In genomic region chr6:37329901-37330864, GRCm38 (mm10) we compare ENCODE assay signal across 9 mouse cellular contexts. TPM values are rescaled to one million over a fixed set of nuclear protein-coding genes. Genes with fewer than 3 reads are reported as not detected.
DNase-seq lines count a peak whose midpoint lies in the region; ATAC-seq and TF ChIP-seq lines count a peak whose summit lies in the region.
"Had no signal": no experiment of that assay in that cellular context is flagged by ENCODE, and none has a peak within 500 bp of the region (broad histone marks: within the 10 kb centered on the region; RNA-seq: fewer than 3 reads in every experiment).

No protein-coding gene starts in this region.

- intact Hi-C loops in gastrocnemius, postnatal 14 days (cut with DNase I; ENCODE audit: low total_unique reads), result no loop called here

- no peaks in the 10 kb centered on the region for H3K9me3 ChIP-seq in heart, postnatal 0 days (replicated peaks; ENCODE audit: control insufficient read depth, low read length)
- no peaks in the 10 kb centered on the region for H3K9me3 ChIP-seq in midbrain, embryonic 16.5 days (replicated peaks; ENCODE audit: control insufficient read depth, low read length, poor library complexity, severe bottlenecking)

- H3K9ac ChIP-seq in heart, postnatal 0 days (replicated peaks; ENCODE audit: low read depth, low read length), result no peak overlapping the region
- no peak overlapping the region for H3K9ac ChIP-seq in midbrain, embryonic 16.5 days (ENCODE audit: low read depth, low read length)

- no peak for DNase-seq in layer of hippocampus, adult 2 months (ENCODE audit: low spot score in 2 of 2)
- no peak for DNase-seq in layer of hippocampus, postnatal 14 days (ENCODE audit: low spot score in 2 of 2)
- peak; percentile 14 for DNase-seq in embryo, embryonic 11 days
- DNase-seq in heart, postnatal 0 days (ENCODE audit: low spot score), result peak; percentile 70
- DNase-seq in right cerebral cortex, postnatal 36 days (ENCODE audit: low spot score in 2 of 2), result no peak
- DNase-seq in gastrocnemius, postnatal 14 days, result no peak

- TF ChIP-seq EP300 in heart, postnatal 0 days (IDR thresholded peaks at IDR 0.05; ENCODE audit: low read depth), result no peak

- peak; percentile 90 for ATAC-seq in heart, postnatal 0 days (ENCODE audit: insufficient read depth, low read depth)
- ATAC-seq in midbrain, embryonic 16.5 days, result peak; percentile 69
- no peak for ATAC-seq in megakaryocyte-erythroid progenitor cell, adult 5-6 weeks (replicated peaks; ENCODE audit: low FRiP score, low TSS enrichment, poor library complexity, severe bottlenecking)
- ATAC-seq: Patski had no signal

- H3K27ac ChIP-seq in layer of hippocampus, adult 2 months, result peak overlapping the region; percentile 32; the same call in 1 of the 2 replicates
- H3K27ac ChIP-seq in heart, postnatal 0 days (ENCODE audit: low read depth), result peak overlapping the region; percentile 88
- peak overlapping the region; percentile 47; the same call in 1 of the 2 replicates for H3K27ac ChIP-seq in midbrain, embryonic 16.5 days (ENCODE audit: low read length)

- H3K4me1 ChIP-seq in heart, postnatal 0 days (ENCODE audit: control insufficient read depth, insufficient read depth), result peaks cover 28% of the 10 kb centered on the region
- H3K4me1 ChIP-seq in midbrain, embryonic 16.5 days (ENCODE audit: control insufficient read depth, insufficient read depth, low read length), result peaks cover 27% of the 10 kb centered on the region

- no peak for TF ChIP-seq CTCF in layer of hippocampus, adult 2 months (conservative IDR thresholded peaks at IDR 0.05)
- no peak for TF ChIP-seq CTCF in heart, postnatal 0 days (IDR thresholded peaks at IDR 0.05; ENCODE audit: low read depth)

- H3K36me3 ChIP-seq in heart, postnatal 0 days (replicated peaks; ENCODE audit: control insufficient read depth, insufficient read depth, low read length), result peaks cover 39% of the 10 kb centered on the region
- H3K36me3 ChIP-seq in midbrain, embryonic 16.5 days (ENCODE audit: control insufficient read depth, insufficient read depth, low read length), result no peaks in the 10 kb centered on the region

- WGBS in heart, postnatal 0 days, result 36% methylated on average over 5 of the region's 5 CpGs
- WGBS in midbrain, embryonic 16.5 days, result 40% methylated on average over 5 of the region's 5 CpGs

- H3K4me2 ChIP-seq in heart, postnatal 0 days (ENCODE audit: low read depth, low read length), result no peak overlapping the region
- no peak overlapping the region for H3K4me2 ChIP-seq in midbrain, embryonic 16.5 days (ENCODE audit: low read length)

- H3K27me3 ChIP-seq in heart, postnatal 0 days (ENCODE audit: control insufficient read depth, insufficient read depth, low read length), result no peaks in the 10 kb centered on the region
- no peaks in the 10 kb centered on the region for H3K27me3 ChIP-seq in midbrain, embryonic 16.5 days (ENCODE audit: control insufficient read depth, insufficient read depth, low read depth, low read length)
- H3K27me3 ChIP-seq: Patski had no signal

- H3K4me3 ChIP-seq in layer of hippocampus, adult 2 months, result no peak overlapping the region
- H3K4me3 ChIP-seq in heart, postnatal 0 days (ENCODE audit: low read depth, low read length), result no peak overlapping the region
- no peak overlapping the region for H3K4me3 ChIP-seq in midbrain, embryonic 16.5 days (ENCODE audit: low read depth, low read length)

RNA-seq across cellular contexts. Expression of gene Dgki, which starts 30.2 kb away (rescaled TPM):
- total RNA-seq in layer of hippocampus, adult 2 months (2021), result 10 to 100 TPM; 88.6 to 89.5 TPM
- total RNA-seq in layer of hippocampus, postnatal 14 days (2021), result 10 to 100 TPM; 51.7 to 57.8 TPM
- 0.11 and 0.66 TPM in 2 replicates for total RNA-seq in heart, postnatal 0 days (2014; rRNA removed; ENCODE audit: low replicate concordance)
- 0.33 TPM in 2 replicates for polyA plus RNA-seq in heart, postnatal 0 days (2015; fragmentation: Nextera tagmentation; extraction: Ambion mirVana)
- polyA plus RNA-seq in midbrain, embryonic 16.5 days (2015; fragmentation: Nextera tagmentation; extraction: Ambion mirVana), result 7.4 and 7.6 TPM in 2 replicates
- under 1 TPM; 0.41 to 0.55 TPM for total RNA-seq in gastrocnemius, postnatal 14 days (2021)
- total RNA-seq in megakaryocyte-erythroid progenitor cell, adult 5-6 weeks (2014; fragmentation: Nextera tagmentation), result 0.42 and 1.1 TPM in 2 replicates
- total RNA-seq in megakaryocyte-erythroid progenitor cell, adult 5-6 weeks (2017), result 0.28 and 1.6 TPM in 2 replicates

Comparison
In these comparisons a context has a peak if more than half of its experiments do, and no peak if none do; other contexts are left out.
1. DNase-seq: peak in embryo, embryonic 11 days (single experiment) and heart, postnatal 0 days (single experiment); none in layer of hippocampus, adult 2 months (0 of 2), layer of hippocampus, postnatal 14 days (0 of 2), right cerebral cortex, postnatal 36 days (0 of 2) and gastrocnemius, postnatal 14 days (single experiment).
2. H3K27ac ChIP-seq: peak in every context shown above with its lines; median percentile 88 in heart, postnatal 0 days; 47 in midbrain, embryonic 16.5 days; 32 in layer of hippocampus, adult 2 months.
3. RNA of gene Dgki, which starts 30.2 kb away (total RNA-seq): 88.6 to 89.5 TPM in layer of hippocampus, adult 2 months and 51.7 to 57.8 TPM in layer of hippocampus, postnatal 14 days; 0.28 to 1.6 TPM in megakaryocyte-erythroid progenitor cell, adult 5-6 weeks, 0.41 to 0.55 TPM in gastrocnemius, postnatal 14 days and 0.11 to 0.66 TPM in heart, postnatal 0 days; every median in the first group is over 10 times any median in the second.